Mouse (Mus musculus): Measurements from ENCODE around the gene Rfc4. TPM values are rescaled to one million over a fixed set of nuclear protein-coding genes. Genes with fewer than 3 reads are reported as not detected.
"Not testable (repeated sequence)": the region's sequence is repeated elsewhere in the genome, so short reads cannot be mapped to it uniquely, and the experiment has no call there.

The Rfc4 gene
- polyA plus RNA-seq, 1 experiment from 2014 or later, result 35.7 TPM

GRCm38 (mm10) chr16:23102340-23103037, 25.0 kb downstream of the Rfc4 start:
- peak overlapping the region; percentile 33; the same call in 1 of the 2 replicates for H3K4me2 ChIP-seq (ENCODE audit: low read depth, low read length)
- H3K4me1 ChIP-seq (ENCODE audit: control insufficient read depth, insufficient read depth, low read length), result no peaks in the 10 kb centered on the region
- H3K36me3 ChIP-seq (ENCODE audit: control insufficient read depth, insufficient read depth, low read length), result no peaks in the 10 kb centered on the region
- no peaks in the 10 kb centered on the region for H3K9me3 ChIP-seq (ENCODE audit: control insufficient read depth, low read length)
- ATAC-seq (ENCODE audit: low read depth), result no peak
- H3K27me3 ChIP-seq (ENCODE audit: control insufficient read depth, insufficient read depth, low read length), result no peaks in the 10 kb centered on the region
- 16% methylated on average over 15 of the region's 15 CpGs for WGBS
- 0 out of 2 replicates have a peak overlapping the region, but pooled peaks have one; percentile 7 for H3K9ac ChIP-seq (replicated peaks; ENCODE audit: low read depth, low read length)
- H3K27ac ChIP-seq (ENCODE audit: low read depth, low read length), result no peak overlapping the region
- no peak overlapping the region for H3K4me3 ChIP-seq (ENCODE audit: low read depth, low read length)

- ATAC-seq (ENCODE audit: low read depth), result no peak
- 17% methylated on average over 10 of the region's 10 CpGs for WGBS
- peak overlapping the region; percentile 50 for H3K4me2 ChIP-seq (ENCODE audit: low read depth, low read length)
These were observed 26.9 kb downstream of the Rfc4 start for GRCm38 (mm10) chr16:23100613-23101012.

GRCm38 (mm10) chr16:23100099-23100575, 27.4 kb downstream of the Rfc4 start:
- Histone ChIP-seq H3K27ac (ENCODE audit: low read depth, low read length) (no peak overlapping the region), H3K4me2 (ENCODE audit: low read depth, low read length) (peak overlapping the region; percentile 50), H3K27me3 (ENCODE audit: control insufficient read depth, insufficient read depth, low read length) (no peaks in the 10 kb centered on the region), H3K36me3 (ENCODE audit: control insufficient read depth, insufficient read depth, low read length) (no peaks in the 10 kb centered on the region), H3K9me3 (ENCODE audit: control insufficient read depth, low read length) (no peaks in the 10 kb centered on the region), H3K4me3 (ENCODE audit: low read depth, low read length) (peak overlapping the region; percentile 2), H3K9ac (replicated peaks; ENCODE audit: low read depth, low read length) (peak overlapping the region; percentile 17; the same call in 1 of the 2 replicates), H3K4me1 (ENCODE audit: control insufficient read depth, insufficient read depth, low read length) (no peaks in the 10 kb centered on the region)
- WGBS, result 4% methylated on average over 9 of the region's 9 CpGs
- peak; percentile 75 for ATAC-seq (ENCODE audit: low read depth)

More at GRCm38 (mm10) chr16:23100613-23101012, 26.9 kb downstream of the Rfc4 start:
- H3K4me1 ChIP-seq (ENCODE audit: control insufficient read depth, insufficient read depth, low read length), result no peaks in the 10 kb centered on the region
- H3K27ac ChIP-seq (ENCODE audit: low read depth, low read length), result no peak overlapping the region
- H3K9ac ChIP-seq (replicated peaks; ENCODE audit: low read depth, low read length), result no peak overlapping the region
- no peak overlapping the region for H3K4me3 ChIP-seq (ENCODE audit: low read depth, low read length)
- H3K9me3 ChIP-seq (ENCODE audit: control insufficient read depth, low read length), result no peaks in the 10 kb centered on the region
- no peaks in the 10 kb centered on the region for H3K36me3 ChIP-seq (ENCODE audit: control insufficient read depth, insufficient read depth, low read length)
- H3K27me3 ChIP-seq (ENCODE audit: control insufficient read depth, insufficient read depth, low read length), result no peaks in the 10 kb centered on the region

DNA sequence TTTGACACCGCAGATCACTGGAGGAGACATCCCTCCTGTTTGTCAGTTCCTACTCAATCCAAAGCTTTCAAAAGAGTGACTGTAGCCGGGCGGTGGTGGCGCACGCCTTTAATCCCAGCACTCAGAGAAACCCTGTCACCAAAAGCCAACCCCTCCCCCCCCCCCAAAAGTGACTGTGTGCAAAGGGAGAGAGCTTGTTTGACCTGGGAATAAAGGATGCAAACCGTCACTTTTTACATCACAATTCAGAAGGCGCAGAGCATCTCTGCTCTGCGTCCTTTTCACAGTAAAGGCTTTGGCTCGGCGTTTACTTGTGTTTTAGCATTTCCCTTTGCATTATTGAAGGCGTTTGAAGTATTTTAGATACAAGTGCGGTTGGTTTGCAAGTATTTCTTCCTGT, 27.9 kb downstream of the Rfc4 start:
- Histone ChIP-seq H3K4me2 (ENCODE audit: low read depth, low read length) (peak overlapping the region; percentile 50), H3K36me3 (ENCODE audit: control insufficient read depth, insufficient read depth, low read length) (no peaks in the 10 kb centered on the region), H3K27ac (ENCODE audit: low read depth, low read length) (no peak overlapping the region), H3K9me3 (ENCODE audit: control insufficient read depth, low read length) (no peaks in the 10 kb centered on the region), H3K4me1 (ENCODE audit: control insufficient read depth, insufficient read depth, low read length) (no peaks in the 10 kb centered on the region), H3K27me3 (ENCODE audit: control insufficient read depth, insufficient read depth, low read length) (no peaks in the 10 kb centered on the region), H3K9ac (replicated peaks; ENCODE audit: low read depth, low read length) (peak overlapping the region; percentile 17; the same call in 1 of the 2 replicates), H3K4me3 (ENCODE audit: low read depth, low read length) (peak overlapping the region; percentile 2)
- ATAC-seq (ENCODE audit: low read depth), result no peak
- 3% methylated on average over 12 of the region's 12 CpGs for WGBS

GRCm38 (mm10) chr16:23098105-23098452, 29.5 kb downstream of the Rfc4 start:
- not testable (repeated sequence) for H3K9me3 ChIP-seq (ENCODE audit: control insufficient read depth, low read length); H3K4me2 ChIP-seq (ENCODE audit: low read depth, low read length); H3K4me3 ChIP-seq (ENCODE audit: low read depth, low read length); H3K27ac ChIP-seq (ENCODE audit: low read depth, low read length); H3K27me3 ChIP-seq (ENCODE audit: control insufficient read depth, insufficient read depth, low read length); H3K36me3 ChIP-seq (ENCODE audit: control insufficient read depth, insufficient read depth, low read length); H3K4me1 ChIP-seq (ENCODE audit: control insufficient read depth, insufficient read depth, low read length); H3K9ac ChIP-seq (replicated peaks; ENCODE audit: low read depth, low read length); ATAC-seq (ENCODE audit: low read depth)
- 100% methylated on average over 1 of the region's 1 CpGs for WGBS

DNA sequence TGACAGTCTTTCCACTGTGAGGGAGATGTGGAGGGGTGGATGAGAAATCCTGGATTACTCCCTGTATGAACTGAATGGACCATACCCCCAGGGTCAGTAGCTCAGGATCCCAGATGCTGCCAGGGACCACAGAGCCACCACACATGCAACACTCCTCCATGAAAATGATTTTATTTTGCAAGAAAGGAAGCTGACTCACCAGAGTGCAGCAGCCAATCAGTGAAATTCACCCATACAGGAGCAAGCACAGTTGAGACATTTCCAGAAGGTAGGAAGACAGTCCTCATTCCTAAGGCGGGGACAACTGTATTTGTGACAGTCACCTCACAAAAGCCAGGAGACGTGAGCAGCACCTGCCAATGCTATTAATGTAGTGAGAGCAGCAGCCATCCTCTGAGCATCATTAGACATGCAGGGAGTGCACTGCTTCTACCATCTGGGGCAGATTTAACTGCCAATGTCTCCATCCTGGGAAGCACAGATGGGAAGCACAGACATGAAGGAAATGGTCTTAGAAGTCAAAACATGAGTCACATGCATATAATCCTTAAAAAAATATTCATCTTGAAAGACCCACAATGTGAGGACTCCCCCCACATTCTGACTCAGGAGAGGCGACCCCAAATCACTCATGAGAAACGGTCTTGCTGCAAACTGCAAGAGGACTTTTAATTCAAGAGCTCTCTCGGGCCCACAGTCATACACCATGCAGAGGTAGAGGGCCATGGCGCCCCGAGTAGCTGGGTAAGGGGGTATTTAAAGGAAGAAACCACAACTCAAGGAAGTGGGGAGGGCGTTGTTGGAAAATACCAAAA, 30.0 kb downstream of the Rfc4 start:
- not testable (repeated sequence) for H3K27ac ChIP-seq (ENCODE audit: low read depth, low read length); H3K9me3 ChIP-seq (ENCODE audit: control insufficient read depth, low read length); ATAC-seq (ENCODE audit: low read depth); H3K4me3 ChIP-seq (ENCODE audit: low read depth, low read length); H3K9ac ChIP-seq (replicated peaks; ENCODE audit: low read depth, low read length); H3K27me3 ChIP-seq (ENCODE audit: control insufficient read depth, insufficient read depth, low read length); H3K4me1 ChIP-seq (ENCODE audit: control insufficient read depth, insufficient read depth, low read length); H3K36me3 ChIP-seq (ENCODE audit: control insufficient read depth, insufficient read depth, low read length); H3K4me2 ChIP-seq (ENCODE audit: low read depth, low read length)
- 79% methylated on average over 8 of the region's 8 CpGs for WGBS

DNA sequence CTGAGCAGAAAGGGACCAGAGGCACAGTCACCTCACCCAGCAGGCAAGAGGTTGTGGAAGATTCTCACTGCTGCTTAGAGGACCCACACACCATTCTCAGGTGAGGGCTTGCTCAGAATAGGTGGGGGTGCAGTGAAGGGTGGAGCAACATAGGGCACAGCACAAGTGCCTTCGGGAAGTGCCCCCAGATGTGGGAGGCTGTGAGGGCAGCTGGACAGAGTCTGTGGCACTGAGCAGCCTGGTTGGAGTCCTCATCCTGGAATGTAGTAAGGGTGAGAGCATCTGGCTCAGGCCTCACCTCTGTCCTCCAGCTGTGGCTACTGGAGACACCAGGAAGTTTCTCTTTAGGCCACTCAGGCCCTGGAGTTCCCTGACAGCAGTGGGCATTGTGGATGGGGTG, 30.7 kb downstream of the Rfc4 start:
- H3K4me1 ChIP-seq (ENCODE audit: control insufficient read depth, insufficient read depth, low read length); H3K4me3 ChIP-seq (ENCODE audit: low read depth, low read length); H3K27me3 ChIP-seq (ENCODE audit: control insufficient read depth, insufficient read depth, low read length); H3K9ac ChIP-seq (replicated peaks; ENCODE audit: low read depth, low read length); H3K9me3 ChIP-seq (ENCODE audit: control insufficient read depth, low read length); H3K27ac ChIP-seq (ENCODE audit: low read depth, low read length); H3K4me2 ChIP-seq (ENCODE audit: low read depth, low read length); H3K36me3 ChIP-seq (ENCODE audit: control insufficient read depth, insufficient read depth, low read length): not testable (repeated sequence)
- 0 out of 2 replicates have a peak, but pooled peaks have one; percentile 26 for ATAC-seq (ENCODE audit: low read depth)
- WGBS, result 87% methylated on average over 1 of the region's 1 CpGs

- 91% methylated on average over 5 of the region's 5 CpGs for WGBS
- not testable (repeated sequence) for H3K9ac ChIP-seq (replicated peaks; ENCODE audit: low read depth, low read length); ATAC-seq (ENCODE audit: low read depth)
These were observed 32.0 kb downstream of the Rfc4 start for GRCm38 (mm10) chr16:23095581-23095980.

DNA sequence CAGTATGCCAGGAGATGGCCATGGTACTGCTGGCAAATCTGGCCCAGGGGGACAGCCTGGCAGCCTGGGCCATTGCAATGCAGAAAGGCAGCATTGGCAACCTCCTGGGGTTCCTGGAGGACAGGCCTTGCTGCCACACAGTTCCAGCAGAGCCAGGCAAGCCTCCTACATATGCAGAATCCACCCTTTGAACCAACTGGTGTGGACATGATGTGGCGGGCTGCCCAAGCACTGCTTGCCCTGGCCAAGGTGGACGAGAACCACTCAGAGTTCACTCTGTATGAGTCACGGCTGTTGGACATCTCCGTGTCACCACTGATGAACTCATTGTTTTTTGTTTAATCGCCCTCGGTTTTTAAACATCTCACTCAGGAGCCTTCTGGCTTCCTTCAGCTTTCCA, 33.4 kb downstream of the Rfc4 start:
- H3K9me3 ChIP-seq (ENCODE audit: control insufficient read depth, low read length), result no peaks in the 10 kb centered on the region
- 89% methylated on average over 6 of the region's 6 CpGs for WGBS

More at GRCm38 (mm10) chr16:23095581-23095980, 32.0 kb downstream of the Rfc4 start:
- H3K27me3 ChIP-seq (ENCODE audit: control insufficient read depth, insufficient read depth, low read length); H3K4me1 ChIP-seq (ENCODE audit: control insufficient read depth, insufficient read depth, low read length); H3K36me3 ChIP-seq (ENCODE audit: control insufficient read depth, insufficient read depth, low read length); H3K4me2 ChIP-seq (ENCODE audit: low read depth, low read length); H3K4me3 ChIP-seq (ENCODE audit: low read depth, low read length); H3K27ac ChIP-seq (ENCODE audit: low read depth, low read length); H3K9me3 ChIP-seq (ENCODE audit: control insufficient read depth, low read length): not testable (repeated sequence)

More for the DNA sequence above, 33.4 kb downstream of the Rfc4 start:
- Histone ChIP-seq H3K27ac (ENCODE audit: low read depth, low read length) (no peak overlapping the region), H3K27me3 (ENCODE audit: control insufficient read depth, insufficient read depth, low read length) (no peaks in the 10 kb centered on the region), H3K4me1 (ENCODE audit: control insufficient read depth, insufficient read depth, low read length) (no peaks in the 10 kb centered on the region), H3K4me2 (ENCODE audit: low read depth, low read length) (no peak overlapping the region), H3K9ac (replicated peaks; ENCODE audit: low read depth, low read length) (no peak overlapping the region), H3K36me3 (ENCODE audit: control insufficient read depth, insufficient read depth, low read length) (no peaks in the 10 kb centered on the region), H3K4me3 (ENCODE audit: low read depth, low read length) (no peak overlapping the region)
- no peak for ATAC-seq (ENCODE audit: low read depth)
